Mouse (Mus musculus): ENCODE data around the gene Ninj1. TPM values are rescaled to one million over a fixed set of nuclear protein-coding genes. Genes with fewer than 3 reads are reported as not detected.

Gene Ninj1
- polyA plus RNA-seq, 2 experiments, result 29.0 to 43.7 TPM

- Histone ChIP-seq H3K9me3 (ENCODE audit: control insufficient read depth, low read length) (no peaks in the 10 kb centered on the region), H3K4me2 (ENCODE audit: low read depth) (peak overlapping the region; percentile 82), H3K36me3 (replicated peaks; ENCODE audit: control insufficient read depth, insufficient read depth, low read depth) (no peaks in the 10 kb centered on the region), H3K4me1 (replicated peaks; ENCODE audit: control insufficient read depth in 2 of 2, insufficient read depth in 2 of 2, low read length in 1 of 2) (peaks cover 7 to 17% of the 10 kb centered on the region in 2 experiments; a peak in 3 of 4 replicates), H3K27ac (no peak overlapping the region), H3K27me3 (ENCODE audit: control insufficient read depth, insufficient read depth, low read length) (no peaks in the 10 kb centered on the region), H3K4me3 (ENCODE audit: insufficient read depth in 1 of 2, low read depth in 2 of 2, low read length in 2 of 2) (peak overlapping the region; percentile 55 to 60), H3K9ac (replicated peaks) (peak overlapping the region; percentile 35; the same call in 1 of the 2 replicates)
- 10% methylated on average over 5 of the region's 5 CpGs for WGBS (ENCODE audit: insufficient replicate concordance)
- ATAC-seq (ENCODE audit: insufficient read depth) (no peak; the same call in 1 of the 2 replicates), DNase-seq (ENCODE audit: low read depth in 3 of 3, low spot score in 3 of 3) (no peak)
- no peak for TF ChIP-seq EP300 (IDR thresholded peaks at IDR 0.05; ENCODE audit: low read depth)
- no peak for TF ChIP-seq CTCF (IDR thresholded peaks at IDR 0.05; ENCODE audit: low read depth)
Measured at GRCm38 (mm10) chr13:49215128-49215503, 27.8 kb downstream of the Ninj1 start.

- Histone ChIP-seq H3K9me3 (ENCODE audit: control insufficient read depth, low read length) (no peaks in the 10 kb centered on the region), H3K27ac (no peak within 1 kb of the TSS), H3K27me3 (ENCODE audit: control insufficient read depth, insufficient read depth, low read length) (no peaks in the 10 kb centered on the region), H3K36me3 (replicated peaks; ENCODE audit: control insufficient read depth, insufficient read depth, low read depth) (no peaks in the 10 kb centered on the region), H3K9ac (replicated peaks) (peak within 1 kb of the TSS; percentile 44), H3K4me2 (ENCODE audit: low read depth) (peak within 1 kb of the TSS; percentile 82), H3K4me1 (replicated peaks; ENCODE audit: control insufficient read depth in 2 of 2, insufficient read depth in 2 of 2, low read length in 1 of 2) (peaks cover 7 to 17% of the 10 kb centered on the region in 2 experiments; a peak in 3 of 4 replicates), H3K4me3 (ENCODE audit: insufficient read depth in 1 of 2, low read depth in 2 of 2, low read length in 2 of 2) (peak within 1 kb of the TSS; percentile 55 to 60)
- ATAC-seq (ENCODE audit: insufficient read depth) (peak; percentile 89), DNase-seq (ENCODE audit: low read depth in 3 of 3, low spot score in 3 of 3) (peak; percentile 83 to 85 (median 84))
- under 1% methylated on average over 78 of the region's 78 CpGs for WGBS (ENCODE audit: insufficient replicate concordance)
- TF ChIP-seq CTCF (IDR thresholded peaks at IDR 0.05; ENCODE audit: low read depth) (no peak), EP300 (IDR thresholded peaks at IDR 0.05; ENCODE audit: low read depth) (no peak)
Measured at GRCm38 (mm10) chr13:49215504-49216219, 28.4 kb downstream of the Ninj1 start, which contains the start of gene Card19. Gene Card19, minus strand, starts transcription at chr13:49216037.

- Histone ChIP-seq H3K27ac (no peak overlapping the region), H3K36me3 (replicated peaks; ENCODE audit: control insufficient read depth, insufficient read depth, low read depth) (no peaks in the 10 kb centered on the region), H3K4me2 (ENCODE audit: low read depth) (peak overlapping the region; percentile 82), H3K9ac (replicated peaks) (peak overlapping the region; percentile 44; the same call in 1 of the 2 replicates), H3K4me1 (replicated peaks; ENCODE audit: control insufficient read depth in 2 of 2, insufficient read depth in 2 of 2, low read length in 1 of 2) (peaks cover 7 to 17% of the 10 kb centered on the region in 2 experiments; a peak in 3 of 4 replicates), H3K9me3 (ENCODE audit: control insufficient read depth, low read length) (no peaks in the 10 kb centered on the region), H3K27me3 (ENCODE audit: control insufficient read depth, insufficient read depth, low read length) (no peaks in the 10 kb centered on the region), H3K4me3 (ENCODE audit: insufficient read depth in 1 of 2, low read depth in 2 of 2, low read length in 2 of 2) (peak overlapping the region; percentile 55 to 60)
- TF ChIP-seq EP300 (IDR thresholded peaks at IDR 0.05; ENCODE audit: low read depth), result no peak
- no peak for TF ChIP-seq CTCF (IDR thresholded peaks at IDR 0.05; ENCODE audit: low read depth)
- DNase-seq (ENCODE audit: low read depth in 3 of 3, low spot score in 3 of 3) (no peak), ATAC-seq (ENCODE audit: insufficient read depth) (peak; percentile 67)
- WGBS (ENCODE audit: insufficient replicate concordance), result 3% methylated on average over 17 of the region's 17 CpGs
Measured at GRCm38 (mm10) chr13:49216220-49216552, 28.9 kb downstream of the Ninj1 start.

GRCm38 (mm10) chr13:49216808-49217561, 29.7 kb downstream of the Ninj1 start:
- Histone ChIP-seq H3K9me3 (ENCODE audit: control insufficient read depth, low read length) (no peaks in the 10 kb centered on the region), H3K4me2 (ENCODE audit: low read depth) (peak overlapping the region; percentile 82), H3K9ac (replicated peaks) (no peak overlapping the region), H3K4me1 (replicated peaks; ENCODE audit: control insufficient read depth in 2 of 2, insufficient read depth in 2 of 2, low read length in 1 of 2) (peaks cover 7 to 17% of the 10 kb centered on the region in 2 experiments; a peak in 3 of 4 replicates), H3K36me3 (replicated peaks; ENCODE audit: control insufficient read depth, insufficient read depth, low read depth) (no peaks in the 10 kb centered on the region), H3K4me3 (ENCODE audit: insufficient read depth in 1 of 2, low read depth in 2 of 2, low read length in 2 of 2) (no peak overlapping the region; a peak in 1 of 4 replicates), H3K27ac (no peak overlapping the region), H3K27me3 (ENCODE audit: control insufficient read depth, insufficient read depth, low read length) (no peaks in the 10 kb centered on the region)
- 69% methylated on average over 9 of the region's 9 CpGs for WGBS (ENCODE audit: insufficient replicate concordance)
- ATAC-seq (ENCODE audit: insufficient read depth), result no peak
- no peak for DNase-seq (ENCODE audit: low read depth in 3 of 3, low spot score in 3 of 3)
- TF ChIP-seq EP300 (IDR thresholded peaks at IDR 0.05; ENCODE audit: low read depth) (no peak), CTCF (IDR thresholded peaks at IDR 0.05; ENCODE audit: low read depth) (no peak)

GRCm38 (mm10) chr13:49218651-49219050, 31.4 kb downstream of the Ninj1 start:
- 72% methylated on average over 3 of the region's 3 CpGs for WGBS (ENCODE audit: insufficient replicate concordance)

More at GRCm38 (mm10) chr13:49218651-49219050, 31.4 kb downstream of the Ninj1 start:
- ATAC-seq (ENCODE audit: insufficient read depth) (no peak), DNase-seq (ENCODE audit: low read depth in 3 of 3, low spot score in 3 of 3) (no peak)
- TF ChIP-seq EP300 (IDR thresholded peaks at IDR 0.05; ENCODE audit: low read depth) (no peak), CTCF (IDR thresholded peaks at IDR 0.05; ENCODE audit: low read depth) (no peak)
- H3K4me2 ChIP-seq (ENCODE audit: low read depth), result no peak overlapping the region
- H3K9ac ChIP-seq (replicated peaks), result no peak overlapping the region
- H3K9me3 ChIP-seq (ENCODE audit: control insufficient read depth, low read length), result no peaks in the 10 kb centered on the region
- no peak overlapping the region for H3K27ac ChIP-seq
- H3K27me3 ChIP-seq (ENCODE audit: control insufficient read depth, insufficient read depth, low read length), result no peaks in the 10 kb centered on the region
- H3K4me3 ChIP-seq (ENCODE audit: insufficient read depth in 1 of 2, low read depth in 2 of 2, low read length in 2 of 2), result no peak overlapping the region
- H3K36me3 ChIP-seq (replicated peaks; ENCODE audit: control insufficient read depth, insufficient read depth, low read depth), result no peaks in the 10 kb centered on the region
- peaks cover 7 to 17% of the 10 kb centered on the region in 2 experiments; a peak in 3 of 4 replicates for H3K4me1 ChIP-seq (replicated peaks; ENCODE audit: control insufficient read depth in 2 of 2, insufficient read depth in 2 of 2, low read length in 1 of 2)
